Mouse (Mus musculus): ENCODE results near the gene Nol9.

Gene Nol9

GRCm38 (mm10) chr4:152038985-152039830 lies at the start of gene Nol9:
Nol9 (plus strand) TSS chr4:152039321.
- in situ Hi-C loops (cut with MboI; ENCODE audit: low sequenced_read_pairs): no loop called here

- in situ Hi-C loops (cut with MboI; ENCODE audit: low sequenced_read_pairs): no loop called here
Observed at GRCm38 (mm10) chr4:151992091-151992490, 47.0 kb upstream of the Nol9 start.

- in situ Hi-C loops (cut with MboI; ENCODE audit: low sequenced_read_pairs): no loop called here
Observed at GRCm38 (mm10) chr4:151993035-151993434, 46.1 kb upstream of the Nol9 start.

GRCm38 (mm10) chr4:151994228-151995171 lies 44.6 kb upstream of the Nol9 start:
- in situ Hi-C loops (cut with MboI; ENCODE audit: low sequenced_read_pairs): no loop called here

GRCm38 (mm10) chr4:151995371-151996172 lies 43.5 kb upstream of the Nol9 start:
- in situ Hi-C loops (cut with MboI; ENCODE audit: low sequenced_read_pairs): no loop called here

- in situ Hi-C loops (cut with MboI; ENCODE audit: low sequenced_read_pairs): no loop called here
Observed at GRCm38 (mm10) chr4:151996173-151996950, 42.8 kb upstream of the Nol9 start, which contains the start of gene Phf13. Phf13 (minus strand) TSS chr4:151996258.

- in situ Hi-C loops (cut with MboI; ENCODE audit: low sequenced_read_pairs): no loop called here
Observed at GRCm38 (mm10) chr4:151996951-151997222, 42.2 kb upstream of the Nol9 start.

- in situ Hi-C loops (cut with MboI; ENCODE audit: low sequenced_read_pairs): no loop called here
Observed at GRCm38 (mm10) chr4:151997701-151998100, 41.4 kb upstream of the Nol9 start.

- in situ Hi-C loops (cut with MboI; ENCODE audit: low sequenced_read_pairs): no loop called here
Observed at GRCm38 (mm10) chr4:151999481-151999880, 39.6 kb upstream of the Nol9 start.

GRCm38 (mm10) chr4:152000906-152001305 lies 38.2 kb upstream of the Nol9 start:
- in situ Hi-C loops (cut with MboI; ENCODE audit: low sequenced_read_pairs): no loop called here

GRCm38 (mm10) chr4:152001335-152001734 lies 37.8 kb upstream of the Nol9 start:
- in situ Hi-C loops (cut with MboI; ENCODE audit: low sequenced_read_pairs): no loop called here

- in situ Hi-C loops (cut with MboI; ENCODE audit: low sequenced_read_pairs): no loop called here
Observed at GRCm38 (mm10) chr4:152002063-152002462, 37.1 kb upstream of the Nol9 start.

GRCm38 (mm10) chr4:152006137-152006536 lies 33.0 kb upstream of the Nol9 start:
- in situ Hi-C loops (cut with MboI; ENCODE audit: low sequenced_read_pairs): no loop called here

- in situ Hi-C loops (cut with MboI; ENCODE audit: low sequenced_read_pairs): no loop called here
Observed at GRCm38 (mm10) chr4:152006812-152007211, 32.3 kb upstream of the Nol9 start.

- in situ Hi-C loops (cut with MboI; ENCODE audit: low sequenced_read_pairs): no loop called here
Observed at GRCm38 (mm10) chr4:152007481-152008147, 31.5 kb upstream of the Nol9 start.

GRCm38 (mm10) chr4:152008148-152008500 lies 31.0 kb upstream of the Nol9 start:
- in situ Hi-C loops (cut with MboI; ENCODE audit: low sequenced_read_pairs): no loop called here

GRCm38 (mm10) chr4:152008622-152009075 lies 30.5 kb upstream of the Nol9 start, which contains the start of gene Klhl21:
Klhl21 (plus strand) TSS chr4:152008803.
- in situ Hi-C loops (cut with MboI; ENCODE audit: low sequenced_read_pairs): no loop called here

- in situ Hi-C loops (cut with MboI; ENCODE audit: low sequenced_read_pairs): no loop called here
Observed at GRCm38 (mm10) chr4:152009076-152010051, 29.8 kb upstream of the Nol9 start.
